Mouse (Mus musculus): ENCODE results near the gene Zbtb17.

DNA sequence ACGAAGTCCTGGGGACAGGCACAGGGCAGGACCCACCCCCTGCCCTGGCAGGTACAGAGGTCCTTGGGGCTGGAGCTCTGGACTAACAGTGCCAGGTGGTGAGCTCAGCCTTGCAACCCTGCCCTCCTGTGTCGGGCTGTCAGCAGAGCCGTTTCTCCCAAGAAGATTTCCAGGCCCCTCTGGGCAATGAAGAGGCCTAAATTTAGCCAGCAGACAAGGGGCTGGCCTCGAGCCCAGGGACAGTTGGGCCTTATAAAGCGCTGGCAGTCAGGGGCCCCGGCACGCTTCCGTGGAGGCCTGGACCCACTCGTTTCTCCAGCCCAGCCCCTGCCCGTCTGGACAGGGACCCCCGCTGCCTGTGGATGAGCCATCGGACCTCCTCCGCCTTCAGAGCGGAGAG, 23.0 kb upstream of the Zbtb17 start:
- TF ChIP-seq CTCF (IDR thresholded peaks at IDR 0.05; ENCODE audit: control insufficient read depth, insufficient read depth, low read length) (no peak), POLR2A (IDR thresholded peaks at IDR 0.05; ENCODE audit: borderline replicate concordance, control insufficient read depth, low read depth, low read length) (no peak)
